Mouse (Mus musculus) midbrain, embryonic 11.5 days (tissue): ENCODE measurements around the gene Tff1. TPM values are rescaled to one million over a fixed set of nuclear protein-coding genes. Genes with fewer than 3 reads are reported as not detected.

Experiments
- ATAC-seq: fragments of 200-750 bp; cut with Nextera tagmentation; 2 replicates; pipeline ENCODE4 v1.8.0; 2017; ENCODE audit warnings: moderate TSS enrichment, moderate library complexity; ENCODE audit not compliant: low FRiP score
- DNase-seq: peaks from one replicate; pipeline ENCODE4 v3.0.0; 2015; ENCODE audit warnings: low spot score; ENCODE audit errors: missing footprints
- H3K27ac ChIP-seq: fragments of 300-500 bp; sonication (generic); 2 replicates; pipeline ENCODE4 v1.5.1; 2014; ENCODE audit warnings: low read depth, low read length
- H3K27me3 ChIP-seq: fragments of 300-500 bp; sonication (generic); 2 replicates; pipeline ENCODE4 v1.6.1; 2014; ENCODE audit warnings: mild to moderate bottlenecking, low read length, moderate library complexity, mixed read lengths; ENCODE audit not compliant: control insufficient read depth, insufficient read depth
- H3K36me3 ChIP-seq: fragments of 300-500 bp; sonication (generic); 2 replicates; pipeline ENCODE4 v1.6.1; 2014; ENCODE audit warnings: mild to moderate bottlenecking, low read length, moderate library complexity, mixed read lengths; ENCODE audit not compliant: control insufficient read depth, insufficient read depth
- H3K4me1 ChIP-seq: fragments of 300-500 bp; sonication (generic); 2 replicates; pipeline ENCODE4 v1.6.1; 2014; ENCODE audit warnings: low read length; ENCODE audit not compliant: control insufficient read depth, insufficient read depth
- H3K4me2 ChIP-seq: fragments of 300-500 bp; sonication (generic); 2 replicates; pipeline ENCODE4 v1.6.1; 2014; ENCODE audit warnings: mild to moderate bottlenecking, moderate library complexity
- H3K4me3 ChIP-seq: fragments of 300-500 bp; sonication (generic); 2 replicates; pipeline ENCODE4 v1.5.1; 2014; ENCODE audit warnings: low read depth, low read length
- H3K9ac ChIP-seq: fragments of 300-500 bp; sonication (generic); 2 replicates; pipeline ENCODE4 v1.6.1; 2014; ENCODE audit warnings: low read length
- H3K9me3 ChIP-seq: fragments of 300-500 bp; sonication (generic); 2 replicates; pipeline ENCODE4 v1.6.1; 2016; ENCODE audit warnings: low read length; ENCODE audit not compliant: control insufficient read depth
- whole genome bisulfite sequencing: fragments of 180-500 bp; shearing (Covaris S2); extraction: QIAGEN DNeasy Blood & Tissue Kit; methylation state at CpG from one replicate; pipeline ENCODE4 v1.1.7; 2014; 5-methylcytosine and 5-hydroxymethylcytosine counted together
- polyA plus RNA-seq: library from polyadenylated mRNA; unstranded; fragments of >200 nt; fragmentation: Nextera tagmentation; extraction: Ambion mirVana; gene quantifications from 2 replicates; pipeline ENCODE4 v1.2.1, GENCODE M21; 2014

Gene Tff1
- polyA plus RNA-seq, 1 experiment from 2014 or later = not detected

DNA sequence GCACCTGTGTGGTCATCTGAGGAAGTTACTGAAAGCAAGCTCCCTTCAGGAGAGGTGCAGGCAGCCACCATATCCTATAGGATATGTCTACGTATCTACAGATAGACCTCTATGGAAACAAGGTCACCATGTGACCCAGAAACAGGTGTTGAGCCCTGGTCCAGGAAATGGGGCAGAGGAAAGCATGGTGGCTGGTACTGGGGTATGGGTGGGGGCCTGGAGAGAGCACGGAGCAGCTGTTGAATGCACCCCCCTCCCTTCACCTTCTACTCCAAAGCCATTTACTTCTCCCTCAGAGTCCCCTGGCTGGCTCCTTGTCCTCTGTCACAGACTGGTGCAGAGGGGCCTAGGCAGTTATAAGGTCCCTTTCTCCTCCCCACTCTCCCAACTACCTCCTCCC lies 1.3 kb downstream of the Tff1 start:
- H3K36me3 ChIP-seq = no peaks in the 10 kb centered on the region
- no peak overlapping the region for H3K27ac ChIP-seq
- no peak overlapping the region for H3K4me2 ChIP-seq
- H3K9me3 ChIP-seq = no peaks in the 10 kb centered on the region
- H3K9ac ChIP-seq = no peak overlapping the region
- ATAC-seq (no peak), DNase-seq (no peak)
- H3K27me3 ChIP-seq = no peaks in the 10 kb centered on the region
- H3K4me3 ChIP-seq = no peak overlapping the region
- no peaks in the 10 kb centered on the region for H3K4me1 ChIP-seq
- WGBS = 88% methylated on average over 2 of the region's 2 CpGs

DNA sequence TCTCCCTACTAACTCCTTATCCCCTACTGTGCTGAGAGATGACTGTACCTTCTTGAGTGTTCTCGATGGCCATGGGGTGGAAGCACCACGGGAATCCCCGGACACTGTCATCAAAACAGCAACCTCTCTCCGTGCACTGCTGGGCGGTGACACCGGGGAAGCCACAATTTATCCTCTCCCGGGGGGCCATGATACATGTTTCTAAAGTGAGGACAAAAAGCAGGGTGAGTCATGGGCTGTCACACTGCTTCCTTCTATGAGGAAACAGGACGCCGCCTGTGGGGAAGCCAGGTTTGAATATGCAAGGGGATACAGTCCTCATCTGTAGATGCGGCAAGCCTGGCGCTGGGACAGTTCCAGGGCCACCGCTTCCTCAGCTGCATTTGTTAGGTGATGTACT lies 2.5 kb downstream of the Tff1 start:
- Histone ChIP-seq H3K4me1 (no peaks in the 10 kb centered on the region), H3K27ac (no peak overlapping the region), H3K9me3 (no peaks in the 10 kb centered on the region), H3K9ac (no peak overlapping the region), H3K27me3 (no peaks in the 10 kb centered on the region), H3K4me2 (no peak overlapping the region), H3K4me3 (no peak overlapping the region), H3K36me3 (no peaks in the 10 kb centered on the region)
- 91% methylated on average over 12 of the region's 12 CpGs for WGBS
- ATAC-seq (no peak), DNase-seq (no peak)

DNA sequence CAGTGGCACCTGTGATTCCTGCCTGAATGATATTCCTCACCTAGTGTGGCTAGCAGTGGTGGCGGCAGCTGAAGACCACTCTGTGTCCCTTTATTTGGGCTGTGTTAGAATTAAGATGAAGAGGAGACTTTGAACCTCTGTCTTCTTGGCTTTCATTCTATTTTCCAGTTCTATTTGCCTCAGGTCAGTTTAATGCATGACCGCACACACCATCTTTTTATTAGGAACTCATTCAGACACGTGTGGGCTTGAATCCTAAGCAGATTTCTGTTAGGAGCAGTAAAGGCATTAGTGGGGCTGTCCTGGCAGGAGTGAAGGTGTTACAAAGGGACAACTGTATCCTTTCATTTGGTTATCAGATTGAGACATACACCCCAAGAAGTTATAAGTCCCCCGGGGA lies 4.8 kb downstream of the Tff1 start:
- Histone ChIP-seq H3K27me3 (no peaks in the 10 kb centered on the region), H3K4me3 (no peak overlapping the region), H3K4me2 (no peak overlapping the region), H3K4me1 (no peaks in the 10 kb centered on the region), H3K9me3 (no peaks in the 10 kb centered on the region), H3K27ac (no peak overlapping the region), H3K9ac (no peak overlapping the region), H3K36me3 (no peaks in the 10 kb centered on the region)
- ATAC-seq (no peak), DNase-seq (no peak)
- 74% methylated on average over 4 of the region's 4 CpGs for WGBS

GRCm38 (mm10) chr17:31157921-31158320 lies 7.2 kb downstream of the Tff1 start:
- H3K36me3 ChIP-seq = no peaks in the 10 kb centered on the region
- ATAC-seq = no peak

GRCm38 (mm10) chr17:31153785-31154184 lies 11.3 kb downstream of the Tff1 start:
- ATAC-seq (no peak), DNase-seq (no peak)
- H3K9ac ChIP-seq = no peak overlapping the region
- no peak overlapping the region for H3K27ac ChIP-seq
- no peaks in the 10 kb centered on the region for H3K27me3 ChIP-seq
- no peaks in the 10 kb centered on the region for H3K36me3 ChIP-seq
- no peaks in the 10 kb centered on the region for H3K9me3 ChIP-seq
- no peak overlapping the region for H3K4me3 ChIP-seq
- WGBS = 86% methylated on average over 8 of the region's 8 CpGs
- H3K4me2 ChIP-seq = no peak overlapping the region
- H3K4me1 ChIP-seq = no peaks in the 10 kb centered on the region

More at GRCm38 (mm10) chr17:31157921-31158320, 7.2 kb downstream of the Tff1 start:
- no peak overlapping the region for H3K4me2 ChIP-seq
- no peaks in the 10 kb centered on the region for H3K4me1 ChIP-seq
- no peak overlapping the region for H3K4me3 ChIP-seq
- H3K9me3 ChIP-seq = no peaks in the 10 kb centered on the region
- no peak overlapping the region for H3K27ac ChIP-seq
- no peaks in the 10 kb centered on the region for H3K27me3 ChIP-seq
- DNase-seq = no peak
- no peak overlapping the region for H3K9ac ChIP-seq
- WGBS = 80% methylated on average over 6 of the region's 6 CpGs

DNA sequence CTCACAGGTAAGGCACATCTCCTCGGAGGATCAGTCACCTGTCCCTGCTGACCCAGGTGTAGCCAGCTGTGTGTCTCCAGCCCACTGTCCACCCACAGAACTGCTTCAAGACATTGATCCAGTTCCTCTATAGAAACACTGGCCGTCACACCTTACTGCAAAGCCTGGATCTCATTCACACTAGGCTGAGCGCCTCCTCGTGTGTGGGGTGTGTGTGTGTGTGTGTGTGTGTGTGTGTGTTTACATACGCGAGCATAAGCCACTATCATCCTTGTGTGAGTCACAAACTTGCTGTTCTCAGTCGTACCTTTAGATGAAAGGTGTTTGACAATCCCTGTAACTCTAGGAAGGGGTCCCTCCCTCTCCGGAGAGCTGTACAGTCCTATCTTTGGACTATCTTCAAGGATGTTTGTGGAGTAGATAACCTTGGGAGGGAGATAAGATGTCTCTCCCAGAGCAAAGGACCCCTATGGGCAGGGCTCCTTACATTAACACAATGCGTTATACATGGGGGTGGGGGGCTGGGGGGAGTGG lies 12.0 kb downstream of the Tff1 start:
- no peaks in the 10 kb centered on the region for H3K27me3 ChIP-seq
- no peaks in the 10 kb centered on the region for H3K9me3 ChIP-seq
- WGBS = 82% methylated on average over 9 of the region's 9 CpGs

GRCm38 (mm10) chr17:31152512-31152911 lies 12.6 kb downstream of the Tff1 start:
- H3K4me2 ChIP-seq = no peak overlapping the region
- H3K27me3 ChIP-seq = no peaks in the 10 kb centered on the region
- WGBS = 57% methylated on average over 5 of the region's 5 CpGs
- no peak for ATAC-seq
- DNase-seq = no peak
- no peak overlapping the region for H3K9ac ChIP-seq
- no peaks in the 10 kb centered on the region for H3K9me3 ChIP-seq
- no peaks in the 10 kb centered on the region for H3K4me1 ChIP-seq
- H3K27ac ChIP-seq = no peak overlapping the region
- no peaks in the 10 kb centered on the region for H3K36me3 ChIP-seq
- H3K4me3 ChIP-seq = no peak overlapping the region

More for the DNA sequence above, 12.0 kb downstream of the Tff1 start:
- no peak overlapping the region for H3K9ac ChIP-seq
- H3K36me3 ChIP-seq = no peaks in the 10 kb centered on the region
- H3K4me2 ChIP-seq = no peak overlapping the region
- H3K4me3 ChIP-seq = no peak overlapping the region
- H3K27ac ChIP-seq = no peak overlapping the region
- ATAC-seq = no peak
- no peak for DNase-seq
- H3K4me1 ChIP-seq = no peaks in the 10 kb centered on the region

DNA sequence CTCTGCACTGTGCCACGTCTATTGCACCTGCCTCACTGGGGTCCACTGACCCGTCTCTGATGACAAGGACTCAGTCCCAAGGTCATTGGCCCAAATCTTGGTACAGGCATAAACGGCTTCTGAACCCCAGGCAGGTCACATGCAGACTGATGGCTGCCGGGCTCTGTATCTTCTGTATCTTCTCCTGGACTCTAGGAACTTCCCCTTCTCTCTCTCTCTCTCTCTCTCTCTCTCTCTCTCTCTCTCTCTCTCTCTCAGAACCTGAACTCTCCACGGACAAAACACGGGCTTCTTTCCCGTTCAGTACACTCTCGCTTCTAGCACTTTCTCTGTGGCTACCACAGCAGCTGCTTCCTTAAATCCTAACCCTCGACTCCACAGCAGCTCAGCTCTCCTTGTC lies 19.1 kb downstream of the Tff1 start:
- Histone ChIP-seq H3K27me3 (no peaks in the 10 kb centered on the region), H3K27ac (no peak overlapping the region), H3K4me2 (no peak overlapping the region), H3K9ac (no peak overlapping the region), H3K4me1 (no peaks in the 10 kb centered on the region), H3K36me3 (no peaks in the 10 kb centered on the region), H3K4me3 (no peak overlapping the region), H3K9me3 (no peaks in the 10 kb centered on the region)
- DNase-seq (no peak), ATAC-seq (no peak)
- WGBS = 81% methylated on average over 9 of the region's 9 CpGs

- ATAC-seq (no peak), DNase-seq (no peak)
- H3K27ac ChIP-seq = no peak within 1 kb of the TSS
- no peak within 1 kb of the TSS for H3K4me2 ChIP-seq
- WGBS = 80% methylated on average over 15 of the region's 15 CpGs
- no peaks in the 10 kb centered on the region for H3K4me1 ChIP-seq
- no peak within 1 kb of the TSS for H3K4me3 ChIP-seq
- no peak within 1 kb of the TSS for H3K9ac ChIP-seq
- H3K27me3 ChIP-seq = no peaks in the 10 kb centered on the region
- H3K36me3 ChIP-seq = no peaks in the 10 kb centered on the region
- H3K9me3 ChIP-seq = no peaks in the 10 kb centered on the region
These were observed 20.7 kb downstream of the Tff1 start, which contains the start of gene Tff2 for GRCm38 (mm10) chr17:31144040-31145037. TSS of gene Tff2 (minus strand) at chr17:31144282.
